Mouse (Mus musculus): ENCODE results near the gene Bclaf1. TPM values are rescaled to one million over a fixed set of nuclear protein-coding genes. Genes with fewer than 3 reads are reported as not detected.

Gene Bclaf1
- polyA plus RNA-seq (2011; ENCODE audit: insufficient read depth, insufficient read length, low replicate concordance, missing spikeins), result 153 and 239 TPM in 2 replicates

GRCm38 (mm10) chr10:20311918-20312735 is at the start of gene Bclaf1:
Gene Bclaf1 (plus strand): TSS chr10:20312469.
- TF ChIP-seq POLR2A (IDR thresholded peaks at IDR 0.05; ENCODE audit: borderline replicate concordance, control insufficient read depth, low read depth, low read length) (peak; percentile 92), CTCF (IDR thresholded peaks at IDR 0.05; ENCODE audit: control insufficient read depth, insufficient read depth, low read length) (peak; percentile 4; the same call in 1 of the 2 replicates)
- Histone ChIP-seq H3K4me1 (ENCODE audit: control insufficient read depth, insufficient read depth, low read length) (no peaks in the 10 kb centered on the region; the same call in 1 of the 2 replicates), H3K4me3 (replicated peaks; ENCODE audit: control insufficient read depth, low read depth, low read length) (peak within 1 kb of the TSS; percentile 94), H3K27ac (ENCODE audit: control insufficient read depth, insufficient read depth, low read depth, low read length, poor library complexity) (peak within 1 kb of the TSS; percentile 99)
- WGBS, result under 1% methylated on average over 84 of the region's 84 CpGs

- no peak overlapping the region for H3K27ac ChIP-seq (ENCODE audit: control insufficient read depth, insufficient read depth, low read depth, low read length, poor library complexity)
- 90% methylated on average over 6 of the region's 6 CpGs for WGBS
- H3K4me1 ChIP-seq (ENCODE audit: control insufficient read depth, insufficient read depth, low read length), result no peaks in the 10 kb centered on the region
- H3K4me3 ChIP-seq (replicated peaks; ENCODE audit: control insufficient read depth, low read depth, low read length), result no peak overlapping the region
- no peak for TF ChIP-seq POLR2A (IDR thresholded peaks at IDR 0.05; ENCODE audit: borderline replicate concordance, control insufficient read depth, low read depth, low read length)
- TF ChIP-seq CTCF (IDR thresholded peaks at IDR 0.05; ENCODE audit: control insufficient read depth, insufficient read depth, low read length), result no peak
Observed at GRCm38 (mm10) chr10:20262896-20263295, 49.4 kb upstream of the Bclaf1 start.

GRCm38 (mm10) chr10:20264479-20264878 is 47.8 kb upstream of the Bclaf1 start:
- 95% methylated on average over 7 of the region's 7 CpGs for WGBS
- TF ChIP-seq POLR2A (IDR thresholded peaks at IDR 0.05; ENCODE audit: borderline replicate concordance, control insufficient read depth, low read depth, low read length) (no peak), CTCF (IDR thresholded peaks at IDR 0.05; ENCODE audit: control insufficient read depth, insufficient read depth, low read length) (no peak)
- Histone ChIP-seq H3K4me1 (ENCODE audit: control insufficient read depth, insufficient read depth, low read length) (no peaks in the 10 kb centered on the region), H3K27ac (ENCODE audit: control insufficient read depth, insufficient read depth, low read depth, low read length, poor library complexity) (no peak overlapping the region), H3K4me3 (replicated peaks; ENCODE audit: control insufficient read depth, low read depth, low read length) (no peak overlapping the region)

GRCm38 (mm10) chr10:20267032-20267431 is 45.2 kb upstream of the Bclaf1 start:
- Histone ChIP-seq H3K4me3 (replicated peaks; ENCODE audit: control insufficient read depth, low read depth, low read length) (peak overlapping the region; percentile 38), H3K27ac (ENCODE audit: control insufficient read depth, insufficient read depth, low read depth, low read length, poor library complexity) (no peak overlapping the region; the same call in 1 of the 2 replicates), H3K4me1 (ENCODE audit: control insufficient read depth, insufficient read depth, low read length) (no peaks in the 10 kb centered on the region; the same call in 1 of the 2 replicates)
- TF ChIP-seq CTCF (IDR thresholded peaks at IDR 0.05; ENCODE audit: control insufficient read depth, insufficient read depth, low read length) (no peak), POLR2A (IDR thresholded peaks at IDR 0.05; ENCODE audit: borderline replicate concordance, control insufficient read depth, low read depth, low read length) (no peak)
- 61% methylated on average over 10 of the region's 10 CpGs for WGBS

GRCm38 (mm10) chr10:20268945-20269344 is 43.3 kb upstream of the Bclaf1 start:
- no peak overlapping the region for H3K4me3 ChIP-seq (replicated peaks; ENCODE audit: control insufficient read depth, low read depth, low read length)
- TF ChIP-seq POLR2A (IDR thresholded peaks at IDR 0.05; ENCODE audit: borderline replicate concordance, control insufficient read depth, low read depth, low read length) (no peak), CTCF (IDR thresholded peaks at IDR 0.05; ENCODE audit: control insufficient read depth, insufficient read depth, low read length) (no peak)
- no peak overlapping the region for H3K27ac ChIP-seq (ENCODE audit: control insufficient read depth, insufficient read depth, low read depth, low read length, poor library complexity)
- H3K4me1 ChIP-seq (ENCODE audit: control insufficient read depth, insufficient read depth, low read length), result no peaks in the 10 kb centered on the region; the same call in 1 of the 2 replicates
- 89% methylated on average over 7 of the region's 7 CpGs for WGBS

- H3K4me3 ChIP-seq (replicated peaks; ENCODE audit: control insufficient read depth, low read depth, low read length), result no peak overlapping the region
- TF ChIP-seq CTCF (IDR thresholded peaks at IDR 0.05; ENCODE audit: control insufficient read depth, insufficient read depth, low read length) (no peak), POLR2A (IDR thresholded peaks at IDR 0.05; ENCODE audit: borderline replicate concordance, control insufficient read depth, low read depth, low read length) (no peak)
- H3K4me1 ChIP-seq (ENCODE audit: control insufficient read depth, insufficient read depth, low read length), result no peaks in the 10 kb centered on the region; the same call in 1 of the 2 replicates
- H3K27ac ChIP-seq (ENCODE audit: control insufficient read depth, insufficient read depth, low read depth, low read length, poor library complexity), result no peak overlapping the region
- WGBS, result 87% methylated on average over 5 of the region's 5 CpGs
Observed at GRCm38 (mm10) chr10:20272380-20272779, 39.9 kb upstream of the Bclaf1 start.

- Histone ChIP-seq H3K4me1 (ENCODE audit: control insufficient read depth, insufficient read depth, low read length) (no peaks in the 10 kb centered on the region; the same call in 1 of the 2 replicates), H3K4me3 (replicated peaks; ENCODE audit: control insufficient read depth, low read depth, low read length) (no peak overlapping the region), H3K27ac (ENCODE audit: control insufficient read depth, insufficient read depth, low read depth, low read length, poor library complexity) (no peak overlapping the region; the same call in 1 of the 2 replicates)
- no peak for TF ChIP-seq POLR2A (IDR thresholded peaks at IDR 0.05; ENCODE audit: borderline replicate concordance, control insufficient read depth, low read depth, low read length)
- no peak for TF ChIP-seq CTCF (IDR thresholded peaks at IDR 0.05; ENCODE audit: control insufficient read depth, insufficient read depth, low read length)
- WGBS, result 93% methylated on average over 15 of the region's 15 CpGs
Observed at GRCm38 (mm10) chr10:20273278-20273677, 39.0 kb upstream of the Bclaf1 start.

- WGBS, result 66% methylated on average over 9 of the region's 9 CpGs
- TF ChIP-seq POLR2A (IDR thresholded peaks at IDR 0.05; ENCODE audit: borderline replicate concordance, control insufficient read depth, low read depth, low read length) (no peak), CTCF (IDR thresholded peaks at IDR 0.05; ENCODE audit: control insufficient read depth, insufficient read depth, low read length) (no peak)
- H3K4me3 ChIP-seq (replicated peaks; ENCODE audit: control insufficient read depth, low read depth, low read length), result no peak overlapping the region
- no peaks in the 10 kb centered on the region; the same call in 1 of the 2 replicates for H3K4me1 ChIP-seq (ENCODE audit: control insufficient read depth, insufficient read depth, low read length)
- no peak overlapping the region for H3K27ac ChIP-seq (ENCODE audit: control insufficient read depth, insufficient read depth, low read depth, low read length, poor library complexity)
Observed at GRCm38 (mm10) chr10:20274022-20274421, 38.2 kb upstream of the Bclaf1 start.
